Mouse (Mus musculus) myocyte (in vitro differentiated cells): ENCODE measurements at regions not wholly inside any gene's neighbourhood (a gene's known extent, or its start where the extent isn't known, plus 50 kb on each side); places are given as distances from the start of the nearest gene placed in this dataset.

Experiments
- CEBPB ChIP-seq: IDR thresholded peaks from 2 replicates; pipeline ENCODE4 v1.6.1; 2011; ENCODE audit warnings: mild to moderate bottlenecking, moderate library complexity; ENCODE audit not compliant: poor library complexity, insufficient read depth, severe bottlenecking
- E2F4 ChIP-seq: IDR thresholded peaks from one replicate; pipeline ENCODE4 v1.6.1; 2011; ENCODE audit warnings: mild to moderate bottlenecking, control low read depth, moderate library complexity; ENCODE audit not compliant: insufficient read depth
- MAX ChIP-seq: IDR thresholded peaks from one replicate; pipeline ENCODE4 v1.6.1; 2011; ENCODE audit warnings: low read depth, mild to moderate bottlenecking, control low read depth
- MYOD1 ChIP-seq, 3 experiments: IDR thresholded peaks; one replicate each; pipeline ENCODE4 v1.6.1; 2011; ENCODE audit warnings: control low read depth in 2 of 3, low read depth in 2 of 3, mild to moderate bottlenecking in 2 of 3, moderate library complexity in 1 of 3; ENCODE audit not compliant: insufficient read length in 2 of 3, control insufficient read depth in 1 of 3
- POLR2A ChIP-seq: IDR thresholded peaks from one replicate; pipeline ENCODE4 v1.6.1; 2011; ENCODE audit warnings: low read depth, mild to moderate bottlenecking, control low read depth, moderate library complexity; ENCODE audit not compliant: insufficient read length
- REST ChIP-seq: IDR thresholded peaks from one replicate; pipeline ENCODE4 v1.6.1; 2011; ENCODE audit warnings: mild to moderate bottlenecking, control low read depth, moderate library complexity; ENCODE audit not compliant: insufficient read depth, insufficient read length
- TCF12 ChIP-seq: IDR thresholded peaks from one replicate; pipeline ENCODE4 v1.6.1; 2011; ENCODE audit warnings: mild to moderate bottlenecking, control low read depth; ENCODE audit not compliant: poor library complexity, insufficient read depth, severe bottlenecking

DNA sequence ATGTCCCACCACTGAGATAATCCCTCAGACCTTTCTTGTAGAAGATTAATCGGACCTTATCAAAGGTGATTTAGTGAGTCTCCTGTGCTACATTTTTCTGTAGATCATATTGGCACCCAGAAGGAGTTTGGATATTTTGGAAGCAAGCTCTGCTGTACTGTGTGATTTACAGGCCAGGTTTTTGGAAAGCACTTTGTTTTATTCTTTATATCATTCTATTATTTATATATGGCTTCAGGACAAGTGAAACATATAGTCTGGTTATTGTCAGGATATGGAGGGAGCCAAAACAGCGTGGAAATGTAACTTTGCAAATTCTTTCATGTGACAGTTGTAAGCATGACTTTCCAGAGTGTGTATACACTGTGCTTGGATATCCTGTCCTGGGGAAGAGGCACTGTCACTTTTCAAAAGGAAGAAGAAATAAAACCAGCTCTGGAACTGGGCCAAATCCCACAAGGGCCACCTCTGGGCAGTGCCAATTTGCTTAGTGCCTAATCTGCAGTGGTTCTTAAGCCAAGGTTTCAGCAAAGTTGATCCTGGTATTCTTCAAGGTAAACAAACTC, 149.8 kb downstream of the Fbxo8 start:
- TF ChIP-seq MAX (no peak), POLR2A (no peak), E2F4 (no peak), TCF12 (no peak), MYOD1 (IDR thresholded peaks at IDR 0.05; ENCODE audit: control insufficient read depth in 1 of 3, insufficient read length in 2 of 3, low read depth in 2 of 3) (no peak), REST (no peak), CEBPB (no peak)
